Mouse (Mus musculus): ENCODE data around the gene Dlg2.

DNA sequence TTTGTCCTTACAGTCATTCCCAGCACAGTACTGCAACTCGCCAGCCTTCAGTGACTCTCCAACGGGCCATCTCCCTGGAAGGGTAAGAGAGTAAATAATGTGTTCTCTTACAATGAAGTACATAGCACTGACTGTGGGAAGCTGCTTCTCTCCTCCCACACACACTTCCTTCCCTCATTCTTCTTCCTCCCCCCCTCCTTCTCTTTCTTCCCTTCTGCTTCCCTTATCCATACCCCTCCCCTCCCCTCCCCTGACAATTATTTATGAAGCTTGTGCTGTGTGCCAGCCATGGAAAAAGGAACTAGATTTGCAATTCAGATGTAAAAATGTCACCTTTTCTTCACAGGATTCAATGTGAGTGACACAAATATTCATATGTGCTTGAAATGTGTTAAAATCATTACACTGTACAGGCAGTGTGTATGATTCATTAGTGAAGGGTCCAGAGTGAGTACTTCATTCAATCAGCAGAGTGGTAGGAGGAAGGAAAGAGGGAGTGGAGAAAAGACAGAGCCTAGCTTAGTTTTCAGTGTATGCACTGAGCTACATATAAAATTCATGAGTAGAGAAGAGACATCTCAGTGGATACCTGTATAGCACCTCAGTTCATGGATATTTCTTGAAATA is 1564.4 kb downstream of the Dlg2 start:
- no peak for TF ChIP-seq CTCF (IDR thresholded peaks at IDR 0.05; ENCODE audit: borderline replicate concordance, extremely low read depth, insufficient read depth, insufficient read length)
- TF ChIP-seq POLR2A (IDR thresholded peaks at IDR 0.05; ENCODE audit: borderline replicate concordance, extremely low read depth, insufficient read depth, insufficient read length, poor library complexity, severe bottlenecking), result no peak

Data from brain, embryonic 14.5 days (tissue).